Mouse (Mus musculus) kidney, embryonic 14.5 days (tissue): ENCODE results near the gene Dnajc4. TPM values are rescaled to one million over a fixed set of nuclear protein-coding genes. Genes with fewer than 3 reads are reported as not detected.
"Not testable (repeated sequence)": the region's sequence is repeated elsewhere in the genome, so short reads cannot be mapped to it uniquely, and the experiment has no call there.

Experiments used
- ATAC-seq: fragments of 200-750 bp; cut with Nextera tagmentation; 2 replicates; pipeline ENCODE4 v1.8.0; 2017; ENCODE audit warnings: moderate number of reproducible peaks, mild to moderate bottlenecking, moderate TSS enrichment, moderate library complexity; ENCODE audit not compliant: low FRiP score, low TSS enrichment
- H3K27ac ChIP-seq: fragments of 300-500 bp; sonication (generic); 2 replicates; pipeline ENCODE4 v1.5.1; 2014; ENCODE audit warnings: low read depth, mild to moderate bottlenecking, low read length, moderate library complexity, mixed read lengths
- H3K27me3 ChIP-seq: fragments of 300-500 bp; sonication (generic); 2 replicates; pipeline ENCODE4 v1.6.1; 2014; ENCODE audit warnings: mild to moderate bottlenecking, low read length; ENCODE audit not compliant: control insufficient read depth, insufficient read depth
- H3K36me3 ChIP-seq: fragments of 300-500 bp; sonication (generic); 2 replicates; pipeline ENCODE4 v1.6.1; 2014; ENCODE audit warnings: low read length, mixed read lengths; ENCODE audit not compliant: control insufficient read depth, insufficient read depth
- H3K4me1 ChIP-seq: fragments of 300-500 bp; sonication (generic); 2 replicates; pipeline ENCODE4 v1.6.1; 2014; ENCODE audit warnings: low read length, mixed read lengths; ENCODE audit not compliant: control insufficient read depth, insufficient read depth
- H3K4me2 ChIP-seq: fragments of 300-500 bp; sonication (generic); replicated peaks from 2 replicates; pipeline ENCODE4 v1.6.1; 2014; ENCODE audit warnings: low read depth, mild to moderate bottlenecking, low read length
- H3K4me3 ChIP-seq: fragments of 300-500 bp; sonication (generic); 2 replicates; pipeline ENCODE4 v1.5.1; 2014; ENCODE audit warnings: mild to moderate bottlenecking, low read length
- H3K9ac ChIP-seq: fragments of 300-500 bp; sonication (generic); 2 replicates; pipeline ENCODE4 v1.6.1; 2014; ENCODE audit warnings: low read depth, mild to moderate bottlenecking, low read length, moderate library complexity
- H3K9me3 ChIP-seq: fragments of 300-500 bp; sonication (generic); 2 replicates; pipeline ENCODE4 v1.6.1; 2016; ENCODE audit warnings: low read length; ENCODE audit not compliant: control insufficient read depth
- WGBS: fragments of 180-500 bp; shearing (Covaris S2); extraction: QIAGEN DNeasy Blood & Tissue Kit; methylation state at CpG from one replicate; pipeline ENCODE4 v1.1.7; 2014; 5-methylcytosine and 5-hydroxymethylcytosine counted together
- polyA plus RNA-seq: library from polyadenylated mRNA; unstranded; fragments of >200 nt; fragmentation: Nextera tagmentation; extraction: Ambion mirVana; gene quantifications from 2 replicates; pipeline ENCODE4 v1.2.1, GENCODE M21; 2014

Gene Dnajc4
- polyA plus RNA-seq, 1 experiment from 2014 or later, result 24.0 TPM

- Histone ChIP-seq H3K36me3 (peaks cover 5% of the 10 kb centered on the region), H3K9me3 (no peaks in the 10 kb centered on the region), H3K4me3 (no peak overlapping the region), H3K9ac (no peak overlapping the region), H3K4me1 (peaks cover 20% of the 10 kb centered on the region), H3K27ac (no peak overlapping the region), H3K27me3 (no peaks in the 10 kb centered on the region), H3K4me2 (no peak overlapping the region)
- no peak for ATAC-seq
- 87% methylated on average over 9 of the region's 9 CpGs for WGBS
Observed at GRCm38 (mm10) chr19:6997721-6998290, 5.4 kb upstream of the Dnajc4 start.

GRCm38 (mm10) chr19:6996006-6996405 lies 3.6 kb upstream of the Dnajc4 start, which contains the start of the genes Nudt22 and Trpt1:
Gene Nudt22, minus strand, starts transcription at chr19:6996117.
Gene Trpt1, plus strand, starts transcription at chr19:6996131.
- peak; percentile 78 for ATAC-seq
- peak within 1 kb of the TSS; percentile 62; the same call in 1 of the 2 replicates for H3K27ac ChIP-seq
- peaks cover 5% of the 10 kb centered on the region for H3K36me3 ChIP-seq
- peak within 1 kb of the TSS; percentile 66 for H3K4me3 ChIP-seq
- no peaks in the 10 kb centered on the region for H3K27me3 ChIP-seq
- under 1% methylated on average over 24 of the region's 24 CpGs for WGBS
- peak within 1 kb of the TSS; percentile 92 for H3K4me2 ChIP-seq
- no peaks in the 10 kb centered on the region for H3K9me3 ChIP-seq
- H3K9ac ChIP-seq, result peak within 1 kb of the TSS; percentile 67
- peaks cover 21% of the 10 kb centered on the region for H3K4me1 ChIP-seq

GRCm38 (mm10) chr19:6995255-6995991 lies 3.1 kb upstream of the Dnajc4 start:
- H3K9ac ChIP-seq, result peak overlapping the region; percentile 58
- peak overlapping the region; percentile 92 for H3K4me2 ChIP-seq
- H3K9me3 ChIP-seq, result no peaks in the 10 kb centered on the region
- no peaks in the 10 kb centered on the region for H3K27me3 ChIP-seq
- ATAC-seq, result no peak
- peaks cover 21% of the 10 kb centered on the region for H3K4me1 ChIP-seq
- H3K4me3 ChIP-seq, result peak overlapping the region; percentile 66
- no peak overlapping the region for H3K27ac ChIP-seq
- WGBS, result 43% methylated on average over 21 of the region's 21 CpGs
- peaks cover 5% of the 10 kb centered on the region for H3K36me3 ChIP-seq

GRCm38 (mm10) chr19:6994489-6994888 lies 2.1 kb upstream of the Dnajc4 start:
- H3K4me1 ChIP-seq, result peaks cover 21% of the 10 kb centered on the region
- H3K4me2 ChIP-seq, result peak overlapping the region; percentile 92; the same call in 1 of the 2 replicates
- ATAC-seq, result no peak
- peak overlapping the region; percentile 66; the same call in 1 of the 2 replicates for H3K4me3 ChIP-seq
- 81% methylated on average over 8 of the region's 8 CpGs for WGBS
- H3K9ac ChIP-seq, result peak overlapping the region; percentile 28; the same call in 1 of the 2 replicates
- no peaks in the 10 kb centered on the region for H3K27me3 ChIP-seq
- no peaks in the 10 kb centered on the region for H3K9me3 ChIP-seq
- no peak overlapping the region for H3K27ac ChIP-seq
- peaks cover 5% of the 10 kb centered on the region for H3K36me3 ChIP-seq

GRCm38 (mm10) chr19:6994002-6994401 lies 1.6 kb upstream of the Dnajc4 start:
- H3K27ac ChIP-seq, result no peak overlapping the region

GRCm38 (mm10) chr19:6993011-6993770 lies 819 bp upstream of the Dnajc4 start:
- Histone ChIP-seq H3K36me3 (no peaks in the 10 kb centered on the region; the same call in 1 of the 2 replicates), H3K9me3 (no peaks in the 10 kb centered on the region), H3K9ac (peak overlapping the region; percentile 59), H3K4me1 (peaks cover 22% of the 10 kb centered on the region), H3K4me2 (peak overlapping the region; percentile 77), H3K4me3 (peak overlapping the region; percentile 39), H3K27me3 (no peaks in the 10 kb centered on the region), H3K27ac (peak overlapping the region; percentile 33; the same call in 1 of the 2 replicates)
- ATAC-seq, result no peak
- 63% methylated on average over 14 of the region's 14 CpGs for WGBS

More at GRCm38 (mm10) chr19:6994002-6994401, 1.6 kb upstream of the Dnajc4 start:
- WGBS, result 88% methylated on average over 8 of the region's 8 CpGs
- Histone ChIP-seq H3K4me2 (no peak overlapping the region), H3K36me3 (peaks cover under 1% of the 10 kb centered on the region; the same call in 1 of the 2 replicates), H3K9ac (no peak overlapping the region), H3K27me3 (no peaks in the 10 kb centered on the region), H3K9me3 (no peaks in the 10 kb centered on the region), H3K4me3 (no peak overlapping the region), H3K4me1 (peaks cover 21% of the 10 kb centered on the region)
- ATAC-seq, result no peak

- H3K27ac ChIP-seq, H3K4me2 ChIP-seq, H3K36me3 ChIP-seq, H3K27me3 ChIP-seq, ATAC-seq, H3K4me3 ChIP-seq, H3K9ac ChIP-seq, H3K9me3 ChIP-seq: not testable (repeated sequence)
- peaks cover 30% of the 10 kb centered on the region for H3K4me1 ChIP-seq
- WGBS, result 90% methylated on average over 6 of the region's 6 CpGs
Observed at GRCm38 (mm10) chr19:6991166-6991565, 1.2 kb downstream of the Dnajc4 start.

- Histone ChIP-seq H3K9me3 (no peaks in the 10 kb centered on the region), H3K27me3 (no peaks in the 10 kb centered on the region), H3K4me2 (no peak overlapping the region), H3K27ac (no peak overlapping the region), H3K36me3 (no peaks in the 10 kb centered on the region), H3K4me1 (peaks cover 31% of the 10 kb centered on the region), H3K9ac (no peak overlapping the region), H3K4me3 (no peak overlapping the region)
- WGBS, result 87% methylated on average over 6 of the region's 6 CpGs
- no peak for ATAC-seq
Observed at GRCm38 (mm10) chr19:6990712-6991111, 1.7 kb downstream of the Dnajc4 start.
